Comparison of ENCODE assay signal across 13 mouse cellular contexts in the genomic region with DNA sequence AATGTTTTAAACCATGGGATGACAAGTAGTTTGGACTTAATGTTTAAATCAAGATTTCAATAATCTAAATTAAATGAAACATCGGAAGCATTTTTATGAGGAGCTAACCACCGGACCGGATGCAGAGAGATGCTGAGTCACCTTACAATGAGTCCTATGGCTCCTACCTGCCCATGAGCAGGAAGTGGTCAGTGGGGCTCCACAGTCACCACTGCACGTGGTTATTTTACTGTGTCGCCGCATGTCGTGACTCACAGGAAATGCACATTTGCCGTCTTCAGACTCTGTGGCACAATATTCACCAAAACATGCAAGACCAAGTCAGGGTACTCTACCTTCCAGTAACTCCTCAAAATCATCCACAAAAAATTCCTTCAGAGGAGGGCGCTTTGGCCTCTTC. TPM values are rescaled to one million over a fixed set of nuclear protein-coding genes. Genes with fewer than 3 reads are reported as not detected.
DNase-seq lines count a peak whose midpoint lies in the region; ATAC-seq lines count a peak whose summit lies in the region.
"Had no signal": no experiment of that assay in that cellular context is flagged by ENCODE, and none has a peak within 500 bp of the region (broad histone marks: within the 10 kb centered on the region; RNA-seq: fewer than 3 reads in every experiment).

No protein-coding gene starts in this region.

- peak; percentile 99 for ATAC-seq in granulocyte monocyte progenitor cell, adult 5-6 weeks (replicated peaks; ENCODE audit: poor library complexity, severe bottlenecking)
- ATAC-seq in monocyte, adult 5-6 weeks (replicated peaks; ENCODE audit: insufficient number of reproducible peaks, low FRiP score, low TSS enrichment, poor library complexity, severe bottlenecking) = peak; percentile 53
- ATAC-seq in erythroblast, adult 5-6 weeks (replicated peaks; ENCODE audit: low FRiP score, poor library complexity, severe bottlenecking) = no peak

- DNase-seq in B cell, adult 2 months = peak; percentile 21 to 26
- peak; percentile 51 for DNase-seq in CD4-positive, CD25-positive, alpha-beta regulatory T cell, adult 2 months (ENCODE audit: low read depth, low spot score)
- DNase-seq in neural tube, embryonic 10.5 days (ENCODE audit: extremely low spot score, low spot score) = no peak
- DNase-seq in embryo, embryonic 11 days = no peak
- DNase-seq: adrenal gland, postnatal 10 days; cerebellum, adult 9-11 months; gastrocnemius, postnatal 25 days; lung, adult 18-20 months; right cerebral cortex, postnatal 14 days had no signal

RNA-seq across cellular contexts. Expression of a gene that starts 38.4 kb away (rescaled TPM):
- total RNA-seq in granulocyte monocyte progenitor cell, adult 5-6 weeks (2014; fragmentation: Nextera tagmentation) = 4.4 and 6.6 TPM in 2 replicates
- total RNA-seq in granulocyte monocyte progenitor cell, adult 5-6 weeks (2017) = 1.2 and 2.3 TPM in 2 replicates
- 5.5 to 8.2 TPM (median 6.8 TPM) in 3 replicates for total RNA-seq in monocyte, adult 5-6 weeks (2017)
- total RNA-seq in erythroblast, adult 5-6 weeks (2015; ENCODE audit: low replicate concordance) = 0.77 and 0.84 TPM in 2 replicates
- 0.34 and 4.7 TPM in 2 replicates for total RNA-seq in erythroblast, adult 5-6 weeks (2017; ENCODE audit: low replicate concordance)

RNA-seq across cellular contexts. Expression of a gene that starts 53.1 kb away (rescaled TPM):
- total RNA-seq in granulocyte monocyte progenitor cell, adult 5-6 weeks (2014; fragmentation: Nextera tagmentation) = not detected in 2 replicates
- total RNA-seq in granulocyte monocyte progenitor cell, adult 5-6 weeks (2017) = not detected in 2 replicates
- total RNA-seq in monocyte, adult 5-6 weeks (2017) = not detected in 3 replicates
- total RNA-seq in erythroblast, adult 5-6 weeks (2015; ENCODE audit: low replicate concordance) = not detected in 2 replicates
- not detected in 2 replicates for total RNA-seq in erythroblast, adult 5-6 weeks (2017; ENCODE audit: low replicate concordance)
- total RNA-seq: MEL had no signal

Comparison
In these comparisons a context has a peak if more than half of its experiments do, and no peak if none do; other contexts are left out.
1. DNase-seq: peak in B cell, adult 2 months (2 of 2) and CD4-positive, CD25-positive, alpha-beta regulatory T cell, adult 2 months (single experiment); none in neural tube, embryonic 10.5 days (single experiment) and embryo, embryonic 11 days (single experiment).